Mouse (Mus musculus): Measurements from ENCODE around the gene Rbpj. TPM values are rescaled to one million over a fixed set of nuclear protein-coding genes. Genes with fewer than 3 reads are reported as not detected.

Gene Rbpj
- polyA plus RNA-seq, 1 experiment from 2014 or later = 26.5 TPM

- no peaks in the 10 kb centered on the region for H3K27me3 ChIP-seq (ENCODE audit: control insufficient read depth, insufficient read depth, low read depth, low read length)
- H3K9ac ChIP-seq (ENCODE audit: low read depth, low read length) = no peak overlapping the region
- H3K4me1 ChIP-seq (ENCODE audit: control insufficient read depth, insufficient read depth, low read length) = 0 out of 2 replicates have a peak, but pooled peaks cover 3% of the 10 kb centered on the region
- no peaks in the 10 kb centered on the region for H3K36me3 ChIP-seq (ENCODE audit: control insufficient read depth, insufficient read depth, low read length)
- peak; percentile 88 for ATAC-seq
- no peak overlapping the region for H3K4me2 ChIP-seq (ENCODE audit: low read length)
- H3K27ac ChIP-seq (ENCODE audit: low read length) = no peak overlapping the region
- WGBS = 70% methylated on average over 4 of the region's 4 CpGs
- H3K9me3 ChIP-seq (replicated peaks; ENCODE audit: control insufficient read depth, low read length, poor library complexity, severe bottlenecking) = no peaks in the 10 kb centered on the region
- no peak overlapping the region for H3K4me3 ChIP-seq (ENCODE audit: low read depth, low read length)
These were observed 49.1 kb downstream of the Rbpj start for GRCm38 (mm10) chr5:53514959-53515612.

GRCm38 (mm10) chr5:53516482-53516881 lies 50.5 kb downstream of the Rbpj start:
- WGBS = 94% methylated on average over 2 of the region's 2 CpGs
- H3K36me3 ChIP-seq (ENCODE audit: control insufficient read depth, insufficient read depth, low read length) = no peaks in the 10 kb centered on the region
- no peaks in the 10 kb centered on the region for H3K27me3 ChIP-seq (ENCODE audit: control insufficient read depth, insufficient read depth, low read depth, low read length)
- no peaks in the 10 kb centered on the region for H3K9me3 ChIP-seq (replicated peaks; ENCODE audit: control insufficient read depth, low read length, poor library complexity, severe bottlenecking)
- H3K9ac ChIP-seq (ENCODE audit: low read depth, low read length) = no peak overlapping the region
- no peak overlapping the region for H3K4me3 ChIP-seq (ENCODE audit: low read depth, low read length)
- H3K4me1 ChIP-seq (ENCODE audit: control insufficient read depth, insufficient read depth, low read length) = 0 out of 2 replicates have a peak, but pooled peaks cover 3% of the 10 kb centered on the region
- H3K4me2 ChIP-seq (ENCODE audit: low read length) = no peak overlapping the region
- H3K27ac ChIP-seq (ENCODE audit: low read length) = no peak overlapping the region
- no peak for ATAC-seq

- 79% methylated on average over 8 of the region's 8 CpGs for WGBS
- H3K4me2 ChIP-seq (ENCODE audit: low read length) = no peak overlapping the region
- no peaks in the 10 kb centered on the region for H3K9me3 ChIP-seq (replicated peaks; ENCODE audit: control insufficient read depth, low read length, poor library complexity, severe bottlenecking)
- H3K27me3 ChIP-seq (ENCODE audit: control insufficient read depth, insufficient read depth, low read depth, low read length) = no peaks in the 10 kb centered on the region
- H3K9ac ChIP-seq (ENCODE audit: low read depth, low read length) = no peak overlapping the region
- H3K36me3 ChIP-seq (ENCODE audit: control insufficient read depth, insufficient read depth, low read length) = no peaks in the 10 kb centered on the region
- 0 out of 2 replicates have a peak, but pooled peaks cover 3% of the 10 kb centered on the region for H3K4me1 ChIP-seq (ENCODE audit: control insufficient read depth, insufficient read depth, low read length)
- no peak overlapping the region for H3K4me3 ChIP-seq (ENCODE audit: low read depth, low read length)
- ATAC-seq = no peak
- H3K27ac ChIP-seq (ENCODE audit: low read length) = no peak overlapping the region
These were observed 51.9 kb downstream of the Rbpj start for GRCm38 (mm10) chr5:53517802-53518201.

- Histone ChIP-seq H3K27ac (ENCODE audit: low read length) (no peak overlapping the region), H3K4me2 (ENCODE audit: low read length) (no peak overlapping the region), H3K9ac (ENCODE audit: low read depth, low read length) (no peak overlapping the region), H3K36me3 (ENCODE audit: control insufficient read depth, insufficient read depth, low read length) (no peaks in the 10 kb centered on the region), H3K4me3 (ENCODE audit: low read depth, low read length) (no peak overlapping the region), H3K9me3 (replicated peaks; ENCODE audit: control insufficient read depth, low read length, poor library complexity, severe bottlenecking) (no peaks in the 10 kb centered on the region), H3K4me1 (ENCODE audit: control insufficient read depth, insufficient read depth, low read length) (0 out of 2 replicates have a peak, but pooled peaks cover 3% of the 10 kb centered on the region), H3K27me3 (ENCODE audit: control insufficient read depth, insufficient read depth, low read depth, low read length) (no peaks in the 10 kb centered on the region)
- WGBS = 37% methylated on average over 4 of the region's 4 CpGs
- ATAC-seq = no peak
These were observed 53.2 kb downstream of the Rbpj start for GRCm38 (mm10) chr5:53519131-53519530.

- ATAC-seq = no peak
- Histone ChIP-seq H3K27me3 (ENCODE audit: control insufficient read depth, insufficient read depth, low read depth, low read length) (no peaks in the 10 kb centered on the region), H3K9ac (ENCODE audit: low read depth, low read length) (no peak overlapping the region), H3K27ac (ENCODE audit: low read length) (no peak overlapping the region), H3K4me2 (ENCODE audit: low read length) (no peak overlapping the region), H3K4me1 (ENCODE audit: control insufficient read depth, insufficient read depth, low read length) (no peaks in the 10 kb centered on the region), H3K4me3 (ENCODE audit: low read depth, low read length) (no peak overlapping the region), H3K9me3 (replicated peaks; ENCODE audit: control insufficient read depth, low read length, poor library complexity, severe bottlenecking) (no peaks in the 10 kb centered on the region), H3K36me3 (ENCODE audit: control insufficient read depth, insufficient read depth, low read length) (no peaks in the 10 kb centered on the region)
- 82% methylated on average over 10 of the region's 10 CpGs for WGBS
These were observed 54.1 kb downstream of the Rbpj start for GRCm38 (mm10) chr5:53519998-53520577.

- Histone ChIP-seq H3K4me3 (ENCODE audit: low read depth, low read length) (no peak overlapping the region), H3K9ac (ENCODE audit: low read depth, low read length) (no peak overlapping the region), H3K9me3 (replicated peaks; ENCODE audit: control insufficient read depth, low read length, poor library complexity, severe bottlenecking) (no peaks in the 10 kb centered on the region), H3K27me3 (ENCODE audit: control insufficient read depth, insufficient read depth, low read depth, low read length) (no peaks in the 10 kb centered on the region), H3K36me3 (ENCODE audit: control insufficient read depth, insufficient read depth, low read length) (no peaks in the 10 kb centered on the region), H3K4me1 (ENCODE audit: control insufficient read depth, insufficient read depth, low read length) (peaks cover 8% of the 10 kb centered on the region), H3K4me2 (ENCODE audit: low read length) (no peak overlapping the region), H3K27ac (ENCODE audit: low read length) (no peak overlapping the region)
- no peak; the same call in 1 of the 2 replicates for ATAC-seq
- WGBS = 43% methylated on average over 3 of the region's 3 CpGs
These were observed 57.1 kb downstream of the Rbpj start for GRCm38 (mm10) chr5:53523046-53523445.

- Histone ChIP-seq H3K36me3 (ENCODE audit: control insufficient read depth, insufficient read depth, low read length) (no peaks in the 10 kb centered on the region), H3K9ac (ENCODE audit: low read depth, low read length) (no peak overlapping the region), H3K27ac (ENCODE audit: low read length) (no peak overlapping the region), H3K4me3 (ENCODE audit: low read depth, low read length) (no peak overlapping the region), H3K9me3 (replicated peaks; ENCODE audit: control insufficient read depth, low read length, poor library complexity, severe bottlenecking) (no peaks in the 10 kb centered on the region), H3K4me1 (ENCODE audit: control insufficient read depth, insufficient read depth, low read length) (peaks cover 8% of the 10 kb centered on the region), H3K27me3 (ENCODE audit: control insufficient read depth, insufficient read depth, low read depth, low read length) (no peaks in the 10 kb centered on the region), H3K4me2 (ENCODE audit: low read length) (no peak overlapping the region)
- 95% methylated on average over 7 of the region's 7 CpGs for WGBS
- no peak for ATAC-seq
These were observed 58.2 kb downstream of the Rbpj start for GRCm38 (mm10) chr5:53524162-53524561.

GRCm38 (mm10) chr5:53524831-53525230 lies 58.9 kb downstream of the Rbpj start:
- 61% methylated on average over 5 of the region's 5 CpGs for WGBS
- no peak overlapping the region for H3K4me2 ChIP-seq (ENCODE audit: low read length)

GRCm38 (mm10) chr5:53525305-53526069 lies 59.5 kb downstream of the Rbpj start:
- Histone ChIP-seq H3K4me3 (ENCODE audit: low read depth, low read length) (peak overlapping the region; percentile 11; the same call in 1 of the 2 replicates), H3K27ac (ENCODE audit: low read length) (peak overlapping the region; percentile 37; the same call in 1 of the 2 replicates), H3K9me3 (replicated peaks; ENCODE audit: control insufficient read depth, low read length, poor library complexity, severe bottlenecking) (no peaks in the 10 kb centered on the region), H3K4me1 (ENCODE audit: control insufficient read depth, insufficient read depth, low read length) (peaks cover 8% of the 10 kb centered on the region), H3K27me3 (ENCODE audit: control insufficient read depth, insufficient read depth, low read depth, low read length) (no peaks in the 10 kb centered on the region), H3K9ac (ENCODE audit: low read depth, low read length) (peak overlapping the region; percentile 52; the same call in 1 of the 2 replicates), H3K4me2 (ENCODE audit: low read length) (peak overlapping the region; percentile 49), H3K36me3 (ENCODE audit: control insufficient read depth, insufficient read depth, low read length) (no peaks in the 10 kb centered on the region)
- WGBS = 16% methylated on average over 20 of the region's 20 CpGs
- ATAC-seq = peak; percentile 67

More at GRCm38 (mm10) chr5:53524831-53525230, 58.9 kb downstream of the Rbpj start:
- H3K27ac ChIP-seq (ENCODE audit: low read length) = no peak overlapping the region
- no peak for ATAC-seq
- H3K9ac ChIP-seq (ENCODE audit: low read depth, low read length) = no peak overlapping the region
- H3K4me1 ChIP-seq (ENCODE audit: control insufficient read depth, insufficient read depth, low read length) = peaks cover 8% of the 10 kb centered on the region
- no peaks in the 10 kb centered on the region for H3K36me3 ChIP-seq (ENCODE audit: control insufficient read depth, insufficient read depth, low read length)
- no peaks in the 10 kb centered on the region for H3K9me3 ChIP-seq (replicated peaks; ENCODE audit: control insufficient read depth, low read length, poor library complexity, severe bottlenecking)
- no peak overlapping the region for H3K4me3 ChIP-seq (ENCODE audit: low read depth, low read length)
- no peaks in the 10 kb centered on the region for H3K27me3 ChIP-seq (ENCODE audit: control insufficient read depth, insufficient read depth, low read depth, low read length)

All from midbrain, embryonic 16.5 days (tissue).